Mouse (Mus musculus) neural tube, embryonic 11.5 days (tissue): ENCODE measurements at regions not wholly inside any gene's neighbourhood (a gene's known extent, or its start where the extent isn't known, plus 50 kb on each side); places are given as distances from the start of the nearest gene placed in this dataset.

Source experiments
- ATAC-seq: fragments of 200-750 bp; cut with Nextera tagmentation; 2 replicates; pipeline ENCODE4 v1.8.0; 2017; ENCODE audit warnings: moderate number of reproducible peaks, mild to moderate bottlenecking, moderate TSS enrichment, moderate library complexity; ENCODE audit not compliant: insufficient read depth, low FRiP score, low TSS enrichment
- DNase-seq: peaks from one replicate; pipeline ENCODE4 v3.0.0-alpha.2; 2015; ENCODE audit warnings: low spot score
- H3K27ac ChIP-seq: fragments of 300-500 bp; sonication (generic); 2 replicates; pipeline ENCODE4 v1.5.1; 2014; ENCODE audit warnings: low read depth, mild to moderate bottlenecking, low read length
- H3K27me3 ChIP-seq: fragments of 300-500 bp; sonication (generic); 2 replicates; pipeline ENCODE4 v1.6.1; 2014; ENCODE audit warnings: mild to moderate bottlenecking, low read length, mixed read lengths; ENCODE audit not compliant: control insufficient read depth, insufficient read depth
- H3K36me3 ChIP-seq: fragments of 300-500 bp; sonication (generic); 2 replicates; pipeline ENCODE4 v1.6.1; 2014; ENCODE audit warnings: mild to moderate bottlenecking, low read length, moderate library complexity, mixed read lengths; ENCODE audit not compliant: control insufficient read depth, insufficient read depth
- H3K4me1 ChIP-seq: fragments of 300-500 bp; sonication (generic); 2 replicates; pipeline ENCODE4 v1.6.1; 2014; ENCODE audit warnings: low read length, mixed read lengths; ENCODE audit not compliant: control insufficient read depth, insufficient read depth
- H3K4me2 ChIP-seq: fragments of 300-500 bp; sonication (generic); 2 replicates; pipeline ENCODE4 v1.6.1; 2014; ENCODE audit warnings: low read depth, mild to moderate bottlenecking, moderate library complexity
- H3K4me3 ChIP-seq: fragments of 300-500 bp; sonication (generic); 2 replicates; pipeline ENCODE4 v1.5.1; 2014; ENCODE audit warnings: low read depth, low read length
- H3K9ac ChIP-seq: fragments of 300-500 bp; sonication (generic); 2 replicates; pipeline ENCODE4 v1.6.1; 2014; ENCODE audit warnings: mild to moderate bottlenecking, low read length
- H3K9me3 ChIP-seq: fragments of 300-500 bp; sonication (generic); 2 replicates; pipeline ENCODE4 v1.6.1; 2016; ENCODE audit warnings: low read length; ENCODE audit not compliant: control insufficient read depth
- WGBS: fragments of 180-500 bp; shearing (Covaris S2); extraction: QIAGEN DNeasy Blood & Tissue Kit; methylation state at CpG from one replicate; pipeline ENCODE4 v1.1.7; 2014; 5-methylcytosine and 5-hydroxymethylcytosine counted together

DNA sequence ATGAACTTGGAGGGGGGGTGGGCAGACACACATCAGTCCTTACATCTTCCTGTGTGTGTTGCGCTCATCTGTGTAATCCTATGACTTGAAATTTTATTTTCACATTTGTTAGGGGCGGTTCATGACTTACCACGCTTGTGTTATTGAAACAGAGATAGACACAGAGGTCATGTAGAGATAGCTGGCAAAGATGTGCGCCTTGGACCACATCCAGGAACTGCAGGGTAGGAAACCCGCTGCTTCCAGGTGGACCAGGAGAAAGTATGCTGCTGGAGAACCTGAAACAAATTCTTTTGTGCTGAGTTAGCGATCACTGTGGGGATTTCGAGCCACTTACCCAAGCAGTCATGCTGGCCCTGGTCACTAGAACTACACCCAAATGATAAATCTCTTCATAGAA lies 89.1 kb downstream of the Kcnj2 start:
- WGBS = 89% methylated on average over 7 of the region's 7 CpGs
- Histone ChIP-seq H3K9ac (no peak overlapping the region), H3K4me1 (no peaks in the 10 kb centered on the region), H3K27ac (no peak overlapping the region), H3K4me2 (no peak overlapping the region), H3K9me3 (no peaks in the 10 kb centered on the region), H3K4me3 (no peak overlapping the region), H3K36me3 (no peaks in the 10 kb centered on the region), H3K27me3 (no peaks in the 10 kb centered on the region)
- ATAC-seq = no peak
- DNase-seq = no peak

- DNase-seq = no peak
- Histone ChIP-seq H3K9me3 (no peaks in the 10 kb centered on the region), H3K27ac (no peak overlapping the region), H3K4me2 (no peak overlapping the region), H3K4me1 (no peaks in the 10 kb centered on the region), H3K4me3 (no peak overlapping the region), H3K36me3 (no peaks in the 10 kb centered on the region), H3K27me3 (no peaks in the 10 kb centered on the region), H3K9ac (no peak overlapping the region)
- WGBS = 76% methylated on average over 7 of the region's 7 CpGs
- no peak for ATAC-seq
These were observed 89.8 kb downstream of the Kcnj2 start for GRCm38 (mm10) chr11:111155747-111156146.

GRCm38 (mm10) chr11:111159299-111159698 lies 93.3 kb downstream of the Kcnj2 start:
- Histone ChIP-seq H3K27ac (no peak overlapping the region), H3K27me3 (no peaks in the 10 kb centered on the region), H3K4me1 (no peaks in the 10 kb centered on the region), H3K4me3 (no peak overlapping the region), H3K4me2 (no peak overlapping the region), H3K9ac (no peak overlapping the region), H3K36me3 (no peaks in the 10 kb centered on the region), H3K9me3 (no peaks in the 10 kb centered on the region)
- ATAC-seq = no peak
- no peak for DNase-seq
- 80% methylated on average over 2 of the region's 2 CpGs for WGBS

GRCm38 (mm10) chr11:111164907-111165306 lies 98.9 kb downstream of the Kcnj2 start:
- ATAC-seq = no peak
- H3K27ac ChIP-seq = no peak overlapping the region

DNA sequence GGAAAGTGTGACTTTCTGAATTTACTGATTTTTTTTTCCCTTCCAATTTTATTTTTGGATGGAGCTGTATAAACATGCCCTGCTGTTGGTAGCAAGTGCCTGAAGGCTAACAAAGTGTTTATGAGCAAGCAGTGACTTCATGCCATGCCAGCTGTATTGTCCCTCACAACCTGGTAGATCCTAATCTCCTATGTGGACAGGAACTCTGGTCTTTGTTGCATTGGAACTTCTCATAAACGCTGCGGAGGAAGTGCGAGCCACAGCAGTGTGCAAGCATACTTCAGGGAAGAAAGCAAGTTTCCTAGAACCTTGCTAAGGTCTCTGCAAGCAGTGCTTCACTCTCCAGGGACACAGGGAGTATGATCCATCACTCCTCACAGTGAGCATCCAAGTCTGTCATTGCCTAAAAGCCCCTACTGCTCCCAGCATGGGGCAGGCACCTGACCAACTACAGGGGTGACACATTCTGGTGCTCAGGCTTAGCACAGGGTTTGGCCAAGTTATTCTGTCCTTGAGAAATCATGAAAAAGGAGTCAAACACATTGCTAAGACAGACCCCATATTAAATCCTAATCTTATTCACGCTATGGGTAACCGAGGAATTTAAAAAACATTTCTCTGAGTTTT lies 104.3 kb downstream of the Kcnj2 start:
- Histone ChIP-seq H3K4me3 (no peak overlapping the region), H3K4me2 (no peak overlapping the region), H3K9me3 (no peaks in the 10 kb centered on the region), H3K36me3 (no peaks in the 10 kb centered on the region), H3K27me3 (no peaks in the 10 kb centered on the region), H3K4me1 (no peaks in the 10 kb centered on the region), H3K27ac (no peak overlapping the region), H3K9ac (no peak overlapping the region)
- DNase-seq (no peak), ATAC-seq (no peak)
- WGBS = 94% methylated on average over 5 of the region's 5 CpGs

More at GRCm38 (mm10) chr11:111164907-111165306, 98.9 kb downstream of the Kcnj2 start:
- Histone ChIP-seq H3K4me1 (no peaks in the 10 kb centered on the region), H3K9ac (no peak overlapping the region), H3K36me3 (no peaks in the 10 kb centered on the region), H3K9me3 (no peaks in the 10 kb centered on the region), H3K27me3 (no peaks in the 10 kb centered on the region), H3K4me2 (no peak overlapping the region), H3K4me3 (no peak overlapping the region)
- DNase-seq = no peak

GRCm38 (mm10) chr11:111173525-111173924 lies 107.6 kb downstream of the Kcnj2 start:
- DNase-seq = no peak
- no peaks in the 10 kb centered on the region for H3K4me1 ChIP-seq
- no peak for ATAC-seq
- H3K36me3 ChIP-seq = no peaks in the 10 kb centered on the region
- no peaks in the 10 kb centered on the region for H3K27me3 ChIP-seq
- H3K4me3 ChIP-seq = no peak overlapping the region
- H3K27ac ChIP-seq = no peak overlapping the region
- 92% methylated on average over 4 of the region's 4 CpGs for WGBS
- H3K9ac ChIP-seq = no peak overlapping the region
- no peaks in the 10 kb centered on the region for H3K9me3 ChIP-seq
- no peak overlapping the region for H3K4me2 ChIP-seq

GRCm38 (mm10) chr11:111175566-111175965 lies 109.6 kb downstream of the Kcnj2 start:
- Histone ChIP-seq H3K27me3 (no peaks in the 10 kb centered on the region), H3K4me2 (no peak overlapping the region), H3K4me3 (no peak overlapping the region), H3K9me3 (no peaks in the 10 kb centered on the region), H3K36me3 (no peaks in the 10 kb centered on the region), H3K4me1 (no peaks in the 10 kb centered on the region), H3K9ac (no peak overlapping the region), H3K27ac (no peak overlapping the region)
- DNase-seq (no peak), ATAC-seq (no peak)
- WGBS = 83% methylated on average over 3 of the region's 3 CpGs

DNA sequence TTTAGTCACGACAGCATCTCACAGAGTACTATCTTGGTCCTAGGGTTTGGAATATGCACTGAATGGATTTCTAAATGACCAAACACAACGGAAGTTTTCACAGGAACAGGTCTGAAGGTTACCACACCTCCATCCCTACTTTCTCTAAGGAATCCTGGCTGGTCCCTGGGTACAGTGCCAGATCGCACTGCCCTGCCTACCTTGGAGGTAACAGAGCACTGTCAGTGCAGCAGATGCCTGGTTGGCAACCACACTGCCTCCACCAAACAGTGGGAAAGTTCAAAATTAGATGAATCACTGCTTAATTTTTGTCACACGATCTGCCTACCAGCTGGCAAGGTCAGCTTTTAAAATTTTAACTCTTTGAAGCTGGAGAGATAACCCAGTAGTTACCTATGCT lies 111.6 kb downstream of the Kcnj2 start:
- no peaks in the 10 kb centered on the region for H3K36me3 ChIP-seq
- H3K9ac ChIP-seq = no peak overlapping the region
- H3K27ac ChIP-seq = no peak overlapping the region
- H3K27me3 ChIP-seq = no peaks in the 10 kb centered on the region
- H3K4me3 ChIP-seq = no peak overlapping the region
- no peak overlapping the region for H3K4me2 ChIP-seq
- no peaks in the 10 kb centered on the region for H3K4me1 ChIP-seq
- no peak for DNase-seq
- WGBS = 87% methylated on average over 4 of the region's 4 CpGs
- no peaks in the 10 kb centered on the region for H3K9me3 ChIP-seq
- no peak for ATAC-seq

- H3K4me2 ChIP-seq = no peak overlapping the region
- H3K4me1 ChIP-seq = no peaks in the 10 kb centered on the region
- H3K27ac ChIP-seq = no peak overlapping the region
- 87% methylated on average over 4 of the region's 4 CpGs for WGBS
- no peak for ATAC-seq
- H3K36me3 ChIP-seq = no peaks in the 10 kb centered on the region
- H3K9me3 ChIP-seq = no peaks in the 10 kb centered on the region
- no peak for DNase-seq
- no peak overlapping the region for H3K9ac ChIP-seq
- H3K4me3 ChIP-seq = no peak overlapping the region
- H3K27me3 ChIP-seq = no peaks in the 10 kb centered on the region
These were observed 131.5 kb downstream of the Kcnj2 start for GRCm38 (mm10) chr11:111197422-111197821.
